Mouse (Mus musculus): ENCODE results near the gene Ccnt1. TPM values are rescaled to one million over a fixed set of nuclear protein-coding genes. Genes with fewer than 3 reads are reported as not detected.

Ccnt1 gene
- total RNA-seq (2017): 105 and 123 TPM in 2 replicates

DNA sequence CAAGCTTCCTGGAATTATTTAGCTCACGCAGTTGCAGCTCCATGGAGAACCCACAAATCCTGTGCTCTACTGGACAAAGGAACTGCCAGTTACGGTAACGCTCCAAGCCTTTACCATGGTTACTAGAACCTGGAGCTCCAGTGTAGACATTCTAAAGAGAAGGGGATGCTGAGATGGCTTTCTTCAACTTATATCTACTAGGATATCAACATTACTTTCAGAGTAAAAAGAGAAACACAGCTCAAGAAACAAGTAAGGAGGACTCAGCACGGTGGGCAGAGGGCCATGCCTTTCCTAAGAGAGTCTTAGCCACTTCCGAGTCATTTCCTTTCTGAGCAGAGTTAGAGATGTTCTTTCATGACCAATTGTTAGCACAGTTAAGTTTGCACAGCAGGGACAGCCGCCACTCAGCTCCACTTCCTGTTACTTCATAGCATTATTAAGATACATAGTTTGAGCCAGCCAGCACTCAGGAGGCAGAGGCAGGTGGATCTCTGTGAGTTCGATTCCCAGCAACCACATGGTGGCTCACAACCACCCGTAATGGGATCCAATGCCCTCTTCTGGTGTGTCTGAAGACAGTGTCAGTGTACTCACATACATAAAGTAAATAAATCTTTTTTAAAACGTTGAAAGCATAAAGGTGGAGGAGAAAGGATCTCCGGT is at the start of gene Ccnt1, which contains the start of gene 4930415O20Rik:
Gene Ccnt1, minus strand, starts transcription at position 51 of the 666 bp plus-strand sequence.
Gene 4930415O20Rik, plus strand, starts transcription at position 132 of the 666 bp plus-strand sequence.
- no peak for ATAC-seq (ENCODE audit: extremely low read depth, insufficient number of reproducible peaks, low FRiP score, poor library complexity, severe bottlenecking)

DNA sequence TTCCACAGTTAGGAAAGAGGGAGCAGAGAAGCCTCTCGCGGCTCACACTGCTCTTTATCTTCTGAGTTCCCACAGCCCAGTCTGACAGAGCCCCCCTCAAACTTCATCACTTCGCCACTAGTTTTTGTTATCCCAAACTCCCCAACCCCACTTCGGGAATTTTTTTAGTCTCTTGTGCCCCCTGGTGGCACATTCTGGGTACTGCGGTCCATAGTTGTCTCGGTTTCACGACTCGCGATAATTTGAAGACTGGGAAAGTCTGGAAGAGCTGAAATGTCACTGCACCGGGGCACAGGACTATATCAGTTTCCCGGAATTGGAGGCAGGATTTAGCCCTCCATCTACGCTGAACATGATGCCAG is 46.4 kb upstream of the Ccnt1 start:
- peak; percentile 26; the same call in 1 of the 2 replicates for ATAC-seq (ENCODE audit: extremely low read depth, insufficient number of reproducible peaks, low FRiP score, poor library complexity, severe bottlenecking)

DNA sequence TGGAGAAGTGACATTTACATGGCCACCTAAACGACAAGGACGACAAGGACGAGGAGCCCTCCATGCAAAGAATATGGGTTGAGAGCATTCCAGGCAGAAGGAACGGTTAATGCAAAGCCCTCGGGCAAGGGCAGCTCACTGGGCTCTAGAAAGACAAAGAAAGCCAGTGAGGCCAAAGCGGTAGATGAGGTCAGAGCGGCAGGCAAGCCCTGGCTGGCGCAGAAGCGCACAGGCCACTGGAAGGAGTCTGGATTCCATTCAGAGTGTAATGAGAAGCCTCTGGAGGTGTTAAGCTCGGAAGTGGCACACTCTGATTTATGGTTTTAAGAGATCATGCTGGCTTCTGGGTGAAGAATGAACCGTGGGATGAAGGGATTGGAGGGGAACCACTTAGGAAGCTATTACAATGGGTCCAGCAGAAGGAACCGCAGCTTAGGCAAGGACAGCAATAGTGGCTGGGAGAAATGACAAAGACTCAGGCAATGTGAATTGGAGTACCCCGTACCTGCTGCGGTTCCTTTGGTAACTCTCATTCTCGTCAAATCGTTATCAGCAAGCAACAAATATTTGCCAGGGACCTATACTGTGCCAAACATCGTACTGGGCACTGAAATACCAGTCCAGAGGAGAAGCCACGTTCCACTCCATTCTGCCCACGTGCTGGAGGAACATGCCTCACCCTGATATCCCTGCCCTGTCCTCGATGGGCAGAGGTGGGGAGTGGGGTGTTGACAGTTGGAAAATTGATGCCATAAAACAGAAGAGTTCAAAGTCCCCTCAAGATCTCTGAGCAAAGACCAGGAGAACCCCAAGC is 45.8 kb upstream of the Ccnt1 start:
- no peak for ATAC-seq (ENCODE audit: extremely low read depth, insufficient number of reproducible peaks, low FRiP score, poor library complexity, severe bottlenecking)

DNA sequence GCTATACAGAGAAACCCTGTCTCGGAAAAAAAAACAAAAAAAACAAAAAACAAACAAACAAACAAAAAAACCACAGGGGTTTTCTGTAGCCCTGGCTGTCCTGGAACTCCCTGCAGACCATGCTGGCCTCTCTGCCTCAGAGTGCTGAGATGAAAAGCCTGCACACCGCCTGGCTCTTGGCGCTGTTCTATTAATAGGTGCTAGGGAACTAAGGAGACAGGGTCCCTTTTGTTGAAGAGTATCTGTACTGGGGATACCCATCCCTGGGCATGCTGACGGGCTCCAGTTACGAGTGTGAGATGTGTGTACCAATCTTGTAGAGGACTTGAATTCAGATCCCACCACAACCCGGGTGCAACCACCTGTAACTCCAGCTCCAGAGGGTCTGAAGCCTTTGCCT is 45.0 kb upstream of the Ccnt1 start:
- ATAC-seq (ENCODE audit: extremely low read depth, insufficient number of reproducible peaks, low FRiP score, poor library complexity, severe bottlenecking): no peak

DNA sequence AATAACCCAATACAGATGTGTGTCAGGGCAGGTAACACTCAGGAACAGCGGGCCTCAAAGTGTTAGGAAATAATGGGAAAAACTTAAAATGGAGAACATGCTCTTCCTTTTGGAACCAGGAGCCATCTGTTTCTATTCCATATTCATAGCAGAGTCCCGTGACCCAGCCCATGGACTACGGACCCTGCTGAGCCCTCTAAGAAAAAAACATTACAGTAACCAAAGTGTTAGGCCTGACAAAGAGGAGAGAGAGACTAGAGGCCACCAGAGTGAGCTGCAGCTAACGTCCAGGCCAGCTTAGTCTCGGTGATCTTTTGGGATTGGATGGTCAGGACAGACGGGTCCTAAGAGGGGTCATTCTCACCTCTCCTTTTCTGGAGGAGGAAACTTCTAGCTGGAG is 44.2 kb upstream of the Ccnt1 start:
- no peak for ATAC-seq (ENCODE audit: extremely low read depth, insufficient number of reproducible peaks, low FRiP score, poor library complexity, severe bottlenecking)

DNA sequence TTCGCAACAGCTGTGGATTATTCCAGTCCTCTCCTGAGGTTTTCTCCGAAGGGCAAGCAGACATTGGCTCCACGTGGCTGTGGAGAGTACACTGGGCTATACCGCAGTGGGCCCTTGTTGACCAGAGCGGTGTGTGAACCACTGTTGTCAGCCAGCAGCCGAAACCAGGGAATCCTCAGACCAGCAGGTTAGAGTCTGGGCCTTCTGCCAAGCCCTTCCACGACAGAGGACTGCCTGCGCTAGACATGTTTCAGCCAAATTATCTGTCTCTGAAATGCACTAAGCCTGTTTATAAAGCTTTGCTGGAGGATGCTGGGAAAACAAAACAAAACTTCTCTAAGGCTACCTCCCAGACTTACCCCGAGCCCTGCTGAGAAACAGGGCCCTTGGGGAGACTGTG is 43.8 kb upstream of the Ccnt1 start:
- no peak for ATAC-seq (ENCODE audit: extremely low read depth, insufficient number of reproducible peaks, low FRiP score, poor library complexity, severe bottlenecking)

DNA sequence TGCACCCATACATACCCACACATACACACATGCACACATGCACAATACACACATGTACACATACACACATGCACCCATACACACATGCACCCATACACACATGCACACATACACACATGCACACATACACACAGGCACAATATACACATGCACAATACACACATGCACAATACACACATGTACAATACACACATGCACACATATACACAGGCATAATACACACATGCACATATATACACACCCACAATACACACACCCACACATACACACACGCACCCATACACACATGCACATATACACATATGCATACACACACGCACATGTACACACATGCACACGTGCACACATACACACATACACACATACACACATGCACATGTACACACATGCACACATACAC is 41.5 kb upstream of the Ccnt1 start:
- ATAC-seq (ENCODE audit: extremely low read depth, insufficient number of reproducible peaks, low FRiP score, poor library complexity, severe bottlenecking): no peak

DNA sequence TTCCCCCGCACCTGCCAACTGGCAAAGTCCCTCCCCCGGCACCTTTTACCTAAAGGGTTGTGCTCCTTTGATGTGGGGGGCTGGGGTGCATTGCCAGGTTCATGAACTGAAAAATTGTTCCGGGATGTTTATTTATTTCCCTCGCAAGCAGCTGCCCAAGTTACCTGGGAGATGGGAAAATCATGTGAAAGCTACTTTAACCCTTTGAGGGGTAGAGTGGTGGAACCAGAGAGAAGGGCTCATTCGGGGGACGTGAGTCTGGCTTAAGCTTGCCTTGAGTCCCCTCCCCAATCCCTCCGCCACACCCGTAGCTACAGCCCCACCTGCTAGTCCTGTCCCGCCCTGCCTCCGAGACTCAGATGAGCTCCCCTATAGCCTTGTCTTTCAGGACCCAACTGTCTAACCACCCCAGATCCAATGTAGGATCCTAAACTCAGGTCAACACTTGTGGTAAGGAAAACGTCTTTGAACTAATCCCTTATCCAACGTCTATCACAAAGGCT is 39.5 kb upstream of the Ccnt1 start:
- no peak for ATAC-seq (ENCODE audit: extremely low read depth, insufficient number of reproducible peaks, low FRiP score, poor library complexity, severe bottlenecking)

DNA sequence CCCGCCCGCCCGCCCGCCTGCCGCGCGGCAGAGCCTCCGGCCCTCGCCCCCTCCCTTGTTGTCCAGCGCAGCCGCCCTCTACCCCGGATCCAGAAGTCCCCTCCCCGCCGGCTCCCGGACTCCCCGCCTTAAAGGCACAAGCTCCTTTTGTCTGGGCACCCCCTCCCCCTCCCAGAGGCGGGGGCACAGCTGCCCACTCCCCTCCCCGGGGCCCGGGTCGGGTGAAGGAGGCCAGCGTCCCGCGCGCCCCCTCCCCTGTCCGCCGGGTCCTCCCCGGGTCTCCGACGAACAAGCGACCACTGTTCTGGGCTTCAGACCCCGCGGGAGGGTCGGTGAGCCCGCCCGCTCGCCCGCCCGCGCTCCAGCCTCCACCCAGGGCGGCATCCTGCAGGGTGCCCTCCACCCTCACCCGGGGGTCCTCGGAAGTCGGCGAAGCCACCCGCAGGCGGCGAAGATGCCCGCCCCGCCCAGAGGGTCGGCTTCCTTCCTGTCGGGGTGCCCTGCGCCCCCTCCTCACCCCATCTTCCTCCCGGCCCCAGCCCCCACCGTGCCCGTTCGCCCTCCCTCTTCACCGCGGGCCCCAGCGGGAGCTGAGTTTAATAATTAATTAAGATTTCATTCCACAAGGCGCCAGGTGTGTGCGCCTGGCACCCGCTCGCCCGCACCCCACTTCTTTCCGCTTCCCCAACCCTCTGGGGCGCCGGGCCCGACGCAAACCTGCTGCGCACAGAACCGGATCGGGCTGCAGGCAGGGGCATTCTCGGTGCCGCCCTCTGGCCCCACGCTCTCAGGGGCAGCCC is 38.8 kb upstream of the Ccnt1 start, which contains the start of gene Adcy6:
Gene Adcy6, minus strand, starts transcription at position 746 of the 800 bp plus-strand sequence.
- ATAC-seq (ENCODE audit: extremely low read depth, insufficient number of reproducible peaks, low FRiP score, poor library complexity, severe bottlenecking): no peak

DNA sequence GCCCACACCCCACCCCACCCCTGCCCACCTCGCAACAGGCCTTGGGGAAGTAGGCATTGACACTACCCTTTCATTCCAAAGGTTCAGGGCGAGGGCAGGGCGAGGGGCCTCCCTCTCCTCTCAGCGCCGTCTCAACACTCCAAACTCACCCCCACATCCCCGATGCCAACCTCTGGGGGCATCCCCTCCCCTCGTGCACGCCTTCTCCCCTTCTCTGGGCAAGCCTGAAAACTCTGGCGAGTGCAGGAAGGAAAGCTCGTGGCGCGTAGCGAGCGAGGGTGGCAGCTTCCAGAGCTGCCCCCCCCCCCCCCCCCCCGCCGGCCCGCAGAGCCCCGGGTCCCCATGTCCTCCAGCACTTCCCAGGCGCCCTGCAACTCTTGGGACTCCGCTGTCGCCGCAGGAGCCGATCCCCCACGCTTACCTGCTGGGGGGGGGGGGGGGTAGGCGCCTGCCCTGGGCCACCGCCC is 38.1 kb upstream of the Ccnt1 start:
- no peak for ATAC-seq (ENCODE audit: extremely low read depth, insufficient number of reproducible peaks, low FRiP score, poor library complexity, severe bottlenecking)

DNA sequence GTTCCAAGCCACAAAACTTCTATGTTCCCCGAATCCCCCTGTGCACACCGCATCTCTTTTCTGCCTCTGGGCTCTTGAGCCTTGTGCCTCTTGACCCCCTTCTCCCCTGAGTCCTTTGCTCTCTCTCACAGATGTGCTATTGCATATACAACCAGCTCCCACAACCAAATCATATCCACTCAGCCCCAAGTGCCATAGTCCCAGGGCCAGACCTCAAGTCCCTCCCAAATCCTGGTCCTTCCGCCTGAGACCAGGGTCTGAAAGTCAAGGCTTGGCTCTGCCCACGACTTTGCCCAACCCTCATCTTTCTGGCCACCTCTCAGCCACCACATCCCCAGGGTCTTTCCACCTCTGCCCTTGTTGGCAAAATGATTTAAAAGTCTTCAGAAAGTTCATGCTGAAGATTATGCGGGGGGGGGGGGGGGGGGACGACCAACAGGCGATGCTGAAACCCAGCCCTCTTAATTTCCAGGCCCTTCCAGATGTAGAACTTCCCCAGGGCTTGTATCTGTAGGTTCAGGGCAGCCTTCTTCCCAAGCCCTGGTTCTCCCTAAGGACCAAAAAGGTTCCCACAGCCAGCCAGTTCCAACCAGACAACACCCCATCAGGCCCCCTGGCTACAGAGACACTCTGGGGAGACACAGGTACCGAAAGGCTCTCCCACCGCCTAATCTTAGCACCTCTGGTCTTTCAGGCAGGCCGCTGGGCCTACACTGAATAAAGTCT is 37.5 kb upstream of the Ccnt1 start:
- ATAC-seq (ENCODE audit: extremely low read depth, insufficient number of reproducible peaks, low FRiP score, poor library complexity, severe bottlenecking): no peak

DNA sequence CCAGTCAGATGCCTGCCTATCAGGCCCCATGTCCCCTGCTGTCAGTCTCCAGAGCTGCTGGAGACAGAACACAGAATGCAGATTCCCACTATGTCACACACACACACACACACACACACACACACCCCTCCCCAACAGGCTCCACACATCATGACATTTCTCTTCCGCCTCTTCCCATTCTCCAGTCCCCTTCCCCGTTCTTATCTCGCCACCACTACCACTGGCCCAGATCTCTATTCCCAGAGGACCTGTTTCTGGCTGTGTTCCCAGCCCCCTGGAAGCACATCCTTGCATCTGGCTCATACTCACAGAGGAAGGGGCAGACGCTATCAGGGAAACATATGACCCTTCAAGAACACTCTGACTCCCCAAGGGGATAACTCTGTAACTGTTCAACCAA is 36.8 kb upstream of the Ccnt1 start:
- ATAC-seq (ENCODE audit: extremely low read depth, insufficient number of reproducible peaks, low FRiP score, poor library complexity, severe bottlenecking): no peak

DNA sequence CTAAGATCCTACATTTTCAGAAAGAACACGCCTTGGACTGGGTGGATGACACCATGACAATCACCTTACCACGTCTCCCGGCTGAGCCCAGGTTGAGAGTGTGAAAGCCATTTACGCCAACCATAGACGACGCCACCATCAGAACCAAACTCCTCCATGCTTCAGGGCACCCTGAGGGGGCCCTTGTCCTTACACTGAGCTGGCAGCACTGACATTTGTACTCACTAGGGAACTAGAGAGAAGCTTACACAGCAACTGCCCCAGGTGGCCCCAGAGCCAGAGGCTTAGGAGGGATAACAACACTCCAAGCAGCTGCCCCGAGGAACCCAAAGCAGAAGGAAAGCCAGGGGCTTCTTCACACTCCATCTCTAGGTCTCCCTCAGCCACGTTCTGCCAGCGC is 36.0 kb upstream of the Ccnt1 start:
- no peak for ATAC-seq (ENCODE audit: extremely low read depth, insufficient number of reproducible peaks, low FRiP score, poor library complexity, severe bottlenecking)

DNA sequence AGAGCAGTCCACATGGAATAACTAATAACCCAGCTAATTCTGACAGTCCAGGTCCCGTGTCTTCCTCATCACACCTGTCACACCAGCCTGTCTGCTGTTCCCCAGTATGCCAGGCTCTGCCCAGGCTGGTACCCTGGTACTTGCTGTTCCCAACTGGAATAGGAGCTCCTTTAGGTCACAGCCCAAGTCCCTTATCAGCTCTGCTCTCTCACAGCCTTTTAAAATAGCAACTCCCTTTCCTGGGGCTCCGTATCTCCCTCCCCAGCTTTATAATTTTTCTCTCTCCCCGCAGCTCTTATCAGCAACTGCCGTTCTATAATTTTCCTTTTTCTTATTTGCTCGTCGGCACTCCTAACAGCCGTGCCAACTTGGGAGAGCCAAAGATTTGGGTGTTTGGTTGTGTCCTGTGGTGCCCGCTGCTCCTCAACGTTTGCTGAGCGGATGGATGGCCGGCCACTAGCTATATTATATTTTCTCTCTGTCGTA is 35.4 kb upstream of the Ccnt1 start:
- no peak for ATAC-seq (ENCODE audit: extremely low read depth, insufficient number of reproducible peaks, low FRiP score, poor library complexity, severe bottlenecking)

DNA sequence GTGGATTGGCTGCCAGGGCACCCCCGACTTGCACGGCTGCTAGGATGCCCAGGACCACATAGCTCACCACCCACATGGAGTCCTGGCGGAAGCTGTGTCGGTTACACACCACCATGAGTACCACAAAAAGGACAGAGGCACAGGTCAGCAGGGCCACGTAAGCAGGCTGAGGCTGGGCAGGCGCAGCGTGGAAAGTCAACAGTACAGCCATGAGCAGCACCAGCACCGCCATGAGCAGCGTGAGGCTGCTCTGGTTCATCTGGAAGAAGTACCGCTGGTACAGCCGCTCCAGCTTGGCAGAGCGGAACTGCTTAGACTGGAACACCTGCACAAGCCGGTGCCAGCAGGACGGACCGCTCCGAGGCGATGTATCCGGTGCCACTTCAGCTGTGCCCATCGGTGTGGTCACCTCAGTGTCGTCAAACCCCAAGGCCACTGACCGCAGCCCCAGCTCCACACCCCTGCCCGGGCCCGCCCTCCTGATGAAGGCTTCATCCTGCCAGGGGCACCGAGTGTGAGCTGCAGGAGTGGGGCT is 33.4 kb upstream of the Ccnt1 start:
- no peak for ATAC-seq (ENCODE audit: extremely low read depth, insufficient number of reproducible peaks, low FRiP score, poor library complexity, severe bottlenecking)

DNA sequence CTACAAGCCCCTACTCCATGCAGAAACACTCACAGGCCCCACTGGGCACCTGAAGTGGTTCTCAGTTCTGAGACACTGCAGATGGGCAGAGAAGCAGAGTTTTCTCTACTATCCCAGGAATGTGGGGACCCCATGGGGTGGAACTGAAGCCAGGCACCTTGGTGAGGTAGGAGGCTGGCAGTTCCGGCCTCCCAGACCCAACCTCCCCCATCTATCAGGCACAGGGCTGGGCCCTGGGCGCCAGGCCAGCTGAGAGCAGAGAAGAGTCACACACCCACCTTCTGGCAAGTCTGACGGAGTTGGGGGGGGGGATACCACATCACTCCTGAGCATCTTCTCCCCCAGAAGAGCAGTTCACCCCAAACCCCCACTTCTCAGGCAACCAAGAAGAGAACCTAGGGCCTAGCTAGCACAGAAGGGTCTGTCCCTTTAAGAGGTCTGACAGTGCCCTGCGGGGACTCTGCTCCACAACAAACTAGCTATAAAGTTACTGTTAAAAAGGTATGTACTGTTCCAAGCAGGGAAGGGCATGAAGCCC is 32.3 kb upstream of the Ccnt1 start:
- no peak for ATAC-seq (ENCODE audit: extremely low read depth, insufficient number of reproducible peaks, low FRiP score, poor library complexity, severe bottlenecking)

DNA sequence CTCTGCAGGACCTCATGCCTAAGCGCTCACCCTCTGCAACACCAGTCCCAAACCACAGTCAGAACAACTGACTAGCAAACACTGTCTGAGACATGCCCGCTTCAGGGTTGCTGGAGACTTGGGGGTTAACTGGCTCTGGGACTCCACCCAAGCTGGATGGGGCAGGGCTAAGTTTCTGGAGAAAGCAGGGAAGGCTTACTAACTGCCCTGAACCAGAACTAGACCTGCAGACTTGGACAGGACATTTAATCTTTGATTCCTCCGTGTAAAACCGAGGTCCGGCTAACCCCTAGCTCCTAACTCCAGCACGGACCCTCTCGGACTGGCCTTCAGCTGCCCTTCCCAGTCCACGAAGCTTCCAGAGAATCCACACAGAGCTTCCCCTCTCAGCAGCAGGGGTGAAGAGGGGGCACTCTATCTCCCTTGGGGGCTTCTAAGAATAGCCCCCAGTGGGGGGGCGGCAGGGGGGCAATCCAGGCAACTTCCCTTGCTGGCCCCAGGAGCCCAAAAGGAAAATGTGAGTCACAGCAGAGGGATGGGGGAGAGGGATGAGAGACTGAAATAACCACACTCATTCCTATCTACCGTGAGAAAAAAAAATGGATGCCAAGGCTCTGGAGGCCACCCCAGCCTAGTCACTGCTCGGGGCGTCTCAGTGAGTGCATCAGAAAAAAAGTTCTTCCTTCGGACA is 31.6 kb upstream of the Ccnt1 start:
- ATAC-seq (ENCODE audit: extremely low read depth, insufficient number of reproducible peaks, low FRiP score, poor library complexity, severe bottlenecking): no peak

DNA sequence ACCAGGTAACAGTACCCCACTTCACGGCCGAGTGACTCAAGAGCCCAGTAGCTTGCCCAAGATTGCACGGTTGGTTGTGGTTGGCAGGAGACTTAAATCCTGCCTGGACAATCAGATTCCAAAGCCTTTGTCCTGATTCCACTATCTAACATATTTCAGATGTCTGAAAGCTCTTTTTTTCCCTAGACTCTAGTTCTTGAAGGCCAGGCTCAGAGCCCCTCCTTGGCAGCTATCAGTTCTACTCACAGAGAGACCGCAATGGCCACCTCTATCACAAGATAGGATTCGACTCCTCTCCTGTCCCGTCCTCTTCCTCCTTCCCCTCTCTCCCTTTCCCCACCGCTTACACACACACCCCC is 31.1 kb upstream of the Ccnt1 start:
- no peak for ATAC-seq (ENCODE audit: extremely low read depth, insufficient number of reproducible peaks, low FRiP score, poor library complexity, severe bottlenecking)
